Mouse (Mus musculus) hindbrain, postnatal 0 days (tissue): ENCODE measurements around the gene Pola2. TPM values are rescaled to one million over a fixed set of nuclear protein-coding genes. Genes with fewer than 3 reads are reported as not detected.
A peak's percentile ranks its signal among the peaks of the same experiment; 100 is the strongest.

Experiments
- ATAC-seq: fragments of 200-750 bp; cut with Nextera tagmentation; 2 replicates; pipeline ENCODE4 v1.8.0; 2017; ENCODE audit warnings: mild to moderate bottlenecking, moderate TSS enrichment, moderate library complexity
- DNase-seq: peaks from one replicate; pipeline ENCODE4 v3.0.0-alpha.2; 2015; ENCODE audit warnings: low spot score
- H3K27ac ChIP-seq: fragments of 300-500 bp; sonication (generic); 2 replicates; pipeline ENCODE4 v1.5.1; 2014; ENCODE audit warnings: mild to moderate bottlenecking
- H3K27me3 ChIP-seq: fragments of 300-500 bp; sonication (generic); 2 replicates; pipeline ENCODE4 v1.6.1; 2014; ENCODE audit warnings: low read length, mixed read lengths; ENCODE audit not compliant: insufficient read depth
- H3K36me3 ChIP-seq: fragments of 300-500 bp; sonication (generic); 2 replicates; pipeline ENCODE4 v1.6.1; 2014; ENCODE audit warnings: low read length, mixed read lengths; ENCODE audit not compliant: insufficient read depth
- H3K4me1 ChIP-seq: fragments of 300-500 bp; sonication (generic); 2 replicates; pipeline ENCODE4 v1.6.1; 2014; ENCODE audit warnings: antibody characterized with exemption, low read length, mixed read lengths; ENCODE audit not compliant: insufficient read depth
- H3K4me2 ChIP-seq: fragments of 300-500 bp; sonication (generic); 2 replicates; pipeline ENCODE4 v1.6.1; 2014; ENCODE audit warnings: low read depth, mild to moderate bottlenecking, low read length, moderate library complexity, mixed read lengths
- H3K4me3 ChIP-seq: fragments of 300-500 bp; sonication (generic); 2 replicates; pipeline ENCODE4 v1.5.1; 2014; ENCODE audit warnings: low read length
- H3K9ac ChIP-seq: fragments of 300-500 bp; sonication (generic); replicated peaks from 2 replicates; pipeline ENCODE4 v1.6.1; 2014; ENCODE audit warnings: mild to moderate bottlenecking, low read length, moderate library complexity, mixed read lengths
- H3K9me3 ChIP-seq: fragments of 300-500 bp; sonication (generic); 2 replicates; pipeline ENCODE4 v1.6.1; 2016; ENCODE audit warnings: low read length, mixed read lengths
- CTCF ChIP-seq: IDR thresholded peaks from 2 replicates; pipeline ENCODE4 v1.5.1; 2016; ENCODE audit warnings: antibody characterized with exemption, control low read depth, low read depth
- WGBS: fragments of 180-500 bp; shearing (Covaris S2); extraction: QIAGEN DNeasy Blood & Tissue Kit; methylation state at CpG from one replicate; pipeline ENCODE4 v1.1.7; 2014; 5-methylcytosine and 5-hydroxymethylcytosine counted together
- polyA plus RNA-seq: library from polyadenylated mRNA; unstranded; fragments of >200 nt; fragmentation: Nextera tagmentation; extraction: Ambion mirVana; gene quantifications from 2 replicates; pipeline ENCODE4 v1.2.1, GENCODE M21; 2015
- total RNA-seq: library from RNA; depleted of rRNA; stranded (reverse); fragments of >200 nt; gene quantifications from 2 replicates; pipeline ENCODE4 v1.2.3, GENCODE M21; 2014

Pola2 gene
- total and polyA plus RNA-seq, 2 experiments from 2014 or later, result 19.5 to 28.9 TPM

GRCm38 (mm10) chr19:5988027-5988814 is 24.2 kb upstream of the Pola2 start:
- no peaks in the 10 kb centered on the region for H3K27me3 ChIP-seq
- ATAC-seq (no peak), DNase-seq (no peak)
- no peak overlapping the region for H3K4me2 ChIP-seq
- TF ChIP-seq CTCF, result no peak
- no peak overlapping the region for H3K27ac ChIP-seq
- no peaks in the 10 kb centered on the region for H3K9me3 ChIP-seq
- H3K36me3 ChIP-seq, result no peaks in the 10 kb centered on the region
- H3K4me1 ChIP-seq, result no peaks in the 10 kb centered on the region
- H3K9ac ChIP-seq, result no peak overlapping the region
- no peak overlapping the region for H3K4me3 ChIP-seq
- WGBS, result 68% methylated on average over 5 of the region's 5 CpGs

GRCm38 (mm10) chr19:5986043-5986442 is 22.0 kb upstream of the Pola2 start, which contains the start of gene Slc22a20:
Gene Slc22a20 (minus strand): TSS chr19:5986143.
- no peak for ATAC-seq
- 66% methylated on average over 4 of the region's 4 CpGs for WGBS
- no peak for TF ChIP-seq CTCF

DNA sequence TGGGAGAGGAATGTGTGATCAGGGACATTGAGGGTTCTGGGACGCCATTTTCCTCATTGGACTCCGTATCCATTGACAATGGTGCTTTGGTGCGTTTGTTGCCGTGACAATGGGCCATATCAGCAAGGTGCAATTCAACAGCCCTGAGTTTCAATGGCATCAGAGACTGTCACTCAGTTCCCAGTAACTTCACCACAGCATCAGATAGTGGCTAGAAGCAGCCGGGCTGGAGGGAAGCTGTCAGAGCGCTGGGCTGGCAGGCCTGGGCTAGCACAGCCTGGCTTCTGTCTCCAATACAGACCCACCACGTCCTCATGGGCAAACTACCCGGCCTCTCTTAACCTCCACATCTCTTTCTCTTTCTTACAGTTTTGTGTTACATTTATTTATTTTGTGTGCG is 16.5 kb upstream of the Pola2 start:
- Histone ChIP-seq H3K9ac (no peak overlapping the region), H3K36me3 (no peaks in the 10 kb centered on the region), H3K27me3 (no peaks in the 10 kb centered on the region), H3K27ac (no peak overlapping the region), H3K4me1 (no peaks in the 10 kb centered on the region), H3K9me3 (no peaks in the 10 kb centered on the region), H3K4me3 (no peak overlapping the region), H3K4me2 (no peak overlapping the region)
- ATAC-seq (no peak), DNase-seq (no peak)
- TF ChIP-seq CTCF, result no peak
- WGBS, result 82% methylated on average over 9 of the region's 9 CpGs

More at GRCm38 (mm10) chr19:5986043-5986442, 22.0 kb upstream of the Pola2 start, which contains the start of gene Slc22a20:
- H3K36me3 ChIP-seq, result no peaks in the 10 kb centered on the region
- DNase-seq, result no peak
- H3K9ac ChIP-seq, result no peak within 1 kb of the TSS
- no peak within 1 kb of the TSS for H3K4me2 ChIP-seq
- H3K4me1 ChIP-seq, result no peaks in the 10 kb centered on the region
- no peaks in the 10 kb centered on the region for H3K27me3 ChIP-seq
- no peak within 1 kb of the TSS for H3K4me3 ChIP-seq
- no peak within 1 kb of the TSS for H3K27ac ChIP-seq
- H3K9me3 ChIP-seq, result no peaks in the 10 kb centered on the region

DNA sequence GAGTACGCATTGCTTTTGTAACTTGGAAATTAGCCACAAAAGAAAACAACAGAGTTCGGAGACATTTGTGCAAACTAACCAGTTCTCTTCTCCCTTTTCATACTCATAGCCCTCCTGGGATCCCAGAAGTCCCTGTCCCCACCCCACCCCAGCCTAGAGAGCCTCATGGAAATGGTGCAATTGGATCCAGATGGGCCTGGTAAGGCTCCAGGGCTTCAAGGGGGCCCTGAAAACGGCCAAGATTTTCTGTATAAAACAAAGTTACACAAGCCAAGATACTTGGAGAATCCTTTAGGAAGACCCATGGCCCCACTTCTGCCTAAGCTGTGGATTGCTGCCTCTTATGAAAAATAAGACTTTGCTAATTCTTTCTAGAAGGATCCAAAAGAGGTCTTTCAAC is 13.7 kb upstream of the Pola2 start:
- no peak for TF ChIP-seq CTCF
- Histone ChIP-seq H3K9me3 (no peaks in the 10 kb centered on the region), H3K36me3 (no peaks in the 10 kb centered on the region), H3K4me2 (no peak overlapping the region), H3K9ac (no peak overlapping the region), H3K27me3 (no peaks in the 10 kb centered on the region), H3K4me3 (no peak overlapping the region), H3K4me1 (no peaks in the 10 kb centered on the region), H3K27ac (no peak overlapping the region)
- ATAC-seq, result no peak
- DNase-seq, result peak; percentile 14
- 62% methylated on average over 3 of the region's 3 CpGs for WGBS

GRCm38 (mm10) chr19:5975676-5976075 is 11.7 kb upstream of the Pola2 start:
- H3K9me3 ChIP-seq, result no peaks in the 10 kb centered on the region
- H3K36me3 ChIP-seq, result no peaks in the 10 kb centered on the region
- no peak overlapping the region for H3K4me3 ChIP-seq
- no peak overlapping the region for H3K9ac ChIP-seq
- H3K27me3 ChIP-seq, result no peaks in the 10 kb centered on the region
- peak overlapping the region; percentile 41; the same call in 1 of the 2 replicates for H3K27ac ChIP-seq
- H3K4me1 ChIP-seq, result no peaks in the 10 kb centered on the region
- 34% methylated on average over 4 of the region's 4 CpGs for WGBS
- no peak overlapping the region for H3K4me2 ChIP-seq
- no peak for TF ChIP-seq CTCF
- DNase-seq (peak; percentile 91), ATAC-seq (peak; percentile 97)

DNA sequence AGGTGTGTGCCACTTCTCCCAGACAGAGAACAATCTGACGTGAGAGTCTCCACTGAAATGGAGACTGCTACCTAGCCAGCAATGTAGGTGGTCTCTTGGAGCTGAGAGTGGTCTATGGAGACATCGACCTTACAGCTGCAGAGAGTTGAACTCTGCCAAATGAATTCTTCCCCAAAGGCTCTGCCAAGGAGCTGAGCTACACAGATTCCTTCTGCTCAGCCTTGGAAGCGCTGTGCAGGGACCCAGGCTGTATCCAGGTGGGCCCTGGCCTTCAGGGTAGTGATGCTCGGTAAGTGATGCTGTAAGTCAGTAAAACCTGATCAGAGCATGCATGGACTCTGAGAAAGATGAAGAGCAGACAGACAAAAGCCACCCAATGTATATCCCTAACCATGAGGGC is 11.1 kb upstream of the Pola2 start:
- no peak overlapping the region for H3K4me2 ChIP-seq
- 45% methylated on average over 4 of the region's 4 CpGs for WGBS
- H3K4me1 ChIP-seq, result no peaks in the 10 kb centered on the region
- no peaks in the 10 kb centered on the region for H3K36me3 ChIP-seq
- H3K4me3 ChIP-seq, result no peak overlapping the region
- H3K27me3 ChIP-seq, result no peaks in the 10 kb centered on the region
- no peak for TF ChIP-seq CTCF
- DNase-seq (peak; percentile 59), ATAC-seq (peak; percentile 65; the same call in 1 of the 2 replicates)
- H3K9ac ChIP-seq, result no peak overlapping the region
- H3K9me3 ChIP-seq, result no peaks in the 10 kb centered on the region
- H3K27ac ChIP-seq, result peak overlapping the region; percentile 41; the same call in 1 of the 2 replicates

GRCm38 (mm10) chr19:5967664-5968063 is 3.7 kb upstream of the Pola2 start:
- H3K27ac ChIP-seq, result no peak overlapping the region
- no peak for TF ChIP-seq CTCF
- ATAC-seq, result no peak
- H3K27me3 ChIP-seq, result 0 out of 2 replicates have a peak, but pooled peaks cover 3% of the 10 kb centered on the region
- no peak overlapping the region for H3K4me2 ChIP-seq
- H3K9me3 ChIP-seq, result no peaks in the 10 kb centered on the region
- no peak overlapping the region for H3K9ac ChIP-seq
- no peaks in the 10 kb centered on the region for H3K36me3 ChIP-seq
- DNase-seq, result no peak
- no peak overlapping the region for H3K4me3 ChIP-seq
- H3K4me1 ChIP-seq, result peaks cover 3% of the 10 kb centered on the region; the same call in 1 of the 2 replicates
- WGBS, result 90% methylated on average over 10 of the region's 10 CpGs
